Mouse (Mus musculus): ENCODE measurements around the gene Zfyve28. TPM values are rescaled to one million over a fixed set of nuclear protein-coding genes. Genes with fewer than 3 reads are reported as not detected.

Zfyve28 gene
- polyA plus RNA-seq, 1 experiment from 2014 or later: 0.21 TPM

DNA sequence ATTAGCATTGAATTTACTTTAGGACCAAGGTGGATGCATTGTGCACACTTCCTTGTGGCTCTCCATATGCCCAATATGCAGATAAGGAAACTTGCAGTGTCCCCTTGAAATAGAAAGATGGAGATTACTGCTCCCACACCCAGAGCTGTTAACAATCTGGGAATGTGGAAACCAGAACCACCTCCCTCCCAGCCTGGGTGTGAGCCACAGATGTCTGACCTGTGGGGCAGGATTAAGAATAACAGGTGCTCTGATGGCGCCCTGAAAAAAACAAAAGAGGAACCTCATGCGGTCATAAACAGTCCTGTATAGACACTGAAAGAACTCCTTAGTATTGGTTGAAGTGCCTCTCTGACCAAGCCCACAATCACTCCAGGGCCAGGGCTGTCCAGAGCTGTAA, 99.4 kb downstream of the Zfyve28 start:
- no peaks in the 10 kb centered on the region for H3K9me3 ChIP-seq (ENCODE audit: low read depth, low read length)
- H3K4me3 ChIP-seq (ENCODE audit: low read depth, low read length): peak overlapping the region; percentile 93; the same call in 1 of the 2 replicates
- H3K27me3 ChIP-seq (ENCODE audit: insufficient read depth, low read length): no peaks in the 10 kb centered on the region
- peak overlapping the region; percentile 72 for H3K9ac ChIP-seq
- peaks cover 12% of the 10 kb centered on the region; the same call in 1 of the 2 replicates for H3K4me1 ChIP-seq (ENCODE audit: insufficient read depth)
- 0 out of 2 replicates have a peak, but pooled peaks cover 10% of the 10 kb centered on the region for H3K36me3 ChIP-seq (ENCODE audit: insufficient read depth)
- TF ChIP-seq CTCF (IDR thresholded peaks at IDR 0.05; ENCODE audit: low read depth): no peak
- ATAC-seq (ENCODE audit: insufficient read depth) (no peak), DNase-seq (no peak)
- WGBS: 73% methylated on average over 2 of the region's 2 CpGs
- peak overlapping the region; percentile 76 for H3K4me2 ChIP-seq
- no peak overlapping the region for H3K27ac ChIP-seq (ENCODE audit: low read depth)

DNA sequence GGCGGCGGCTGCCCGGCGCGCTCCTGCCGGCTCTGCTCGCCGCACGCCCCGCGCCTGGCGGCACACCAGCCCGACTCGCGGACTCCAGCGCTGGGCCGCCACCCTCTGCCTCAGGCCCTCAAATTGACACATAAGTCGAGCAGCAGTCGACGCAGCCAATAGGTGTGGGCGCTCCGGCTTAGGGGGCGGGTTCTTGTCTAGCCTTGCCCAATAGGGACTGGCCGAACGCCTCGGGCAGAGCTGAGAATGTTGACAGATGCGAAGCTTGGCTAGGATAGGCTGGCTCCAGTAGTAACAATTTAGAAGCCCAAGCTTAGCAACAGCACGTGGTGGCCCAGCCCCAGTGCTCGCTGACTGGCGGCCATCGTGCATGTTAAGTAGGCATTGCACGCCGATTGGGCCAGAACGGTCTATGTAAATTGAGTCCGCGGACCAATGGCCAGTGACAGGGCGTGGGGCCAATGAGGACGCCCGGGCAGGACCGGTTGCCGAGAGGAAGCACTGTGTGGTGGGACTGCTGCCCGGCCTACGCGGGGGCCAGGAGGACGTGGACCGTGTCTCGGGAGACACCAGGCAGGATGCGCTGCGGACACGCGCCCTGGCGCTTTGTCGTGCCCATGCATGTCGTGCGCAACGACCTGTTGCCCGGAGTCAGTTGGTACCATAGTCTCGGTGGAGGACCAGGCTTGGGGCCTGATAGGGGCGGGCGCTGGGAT, 100.5 kb downstream of the Zfyve28 start, which contains the start of gene Mxd4:
Gene Mxd4, minus strand, starts transcription at position 120 of the 716 bp plus-strand sequence.
- Histone ChIP-seq H3K4me3 (ENCODE audit: low read depth, low read length) (peak within 1 kb of the TSS; percentile 93), H3K4me1 (ENCODE audit: insufficient read depth) (peaks cover 12% of the 10 kb centered on the region; the same call in 1 of the 2 replicates), H3K27ac (ENCODE audit: low read depth) (peak within 1 kb of the TSS; percentile 95), H3K4me2 (peak within 1 kb of the TSS; percentile 77), H3K27me3 (ENCODE audit: insufficient read depth, low read length) (no peaks in the 10 kb centered on the region), H3K9ac (peak within 1 kb of the TSS; percentile 77), H3K36me3 (ENCODE audit: insufficient read depth) (0 out of 2 replicates have a peak, but pooled peaks cover 19% of the 10 kb centered on the region), H3K9me3 (ENCODE audit: low read depth, low read length) (no peaks in the 10 kb centered on the region)
- WGBS: under 1% methylated on average over 60 of the region's 60 CpGs
- peak; percentile 99 for DNase-seq
- peak; percentile 98 for ATAC-seq (ENCODE audit: insufficient read depth)
- no peak for TF ChIP-seq CTCF (IDR thresholded peaks at IDR 0.05; ENCODE audit: low read depth)

DNA sequence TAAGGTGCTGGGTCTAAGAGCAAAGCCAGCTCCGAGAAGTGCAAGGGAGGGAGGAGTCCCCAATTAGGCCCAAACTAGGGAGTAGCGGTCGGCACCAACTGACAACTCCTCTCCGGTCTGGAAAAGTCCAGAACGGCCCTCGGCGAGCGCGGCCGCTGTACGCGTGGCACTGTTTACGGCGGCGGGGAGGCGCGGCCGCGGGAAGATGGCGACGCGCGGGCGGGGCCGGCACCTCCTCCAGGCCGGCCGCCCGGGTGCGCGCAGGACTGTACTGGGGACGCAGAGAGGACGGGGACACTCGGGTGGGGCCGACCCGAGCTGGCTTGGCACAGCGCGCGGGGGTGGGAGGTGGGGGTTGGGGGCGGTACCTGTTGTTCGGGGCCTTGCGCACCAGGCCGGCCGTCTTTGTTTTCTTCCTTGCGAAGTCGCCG, 101.3 kb downstream of the Zfyve28 start:
- peak; percentile 21 for ATAC-seq (ENCODE audit: insufficient read depth)
- Histone ChIP-seq H3K4me1 (ENCODE audit: insufficient read depth) (peaks cover 12% of the 10 kb centered on the region; the same call in 1 of the 2 replicates), H3K9me3 (ENCODE audit: low read depth, low read length) (no peaks in the 10 kb centered on the region), H3K27ac (ENCODE audit: low read depth) (peak overlapping the region; percentile 95), H3K4me2 (peak overlapping the region; percentile 77), H3K4me3 (ENCODE audit: low read depth, low read length) (peak overlapping the region; percentile 93), H3K27me3 (ENCODE audit: insufficient read depth, low read length) (no peaks in the 10 kb centered on the region), H3K36me3 (ENCODE audit: insufficient read depth) (0 out of 2 replicates have a peak, but pooled peaks cover 25% of the 10 kb centered on the region), H3K9ac (peak overlapping the region; percentile 77)
- WGBS: 1% methylated on average over 43 of the region's 46 CpGs
- TF ChIP-seq CTCF (IDR thresholded peaks at IDR 0.05; ENCODE audit: low read depth): no peak
- DNase-seq: peak; percentile 72

DNA sequence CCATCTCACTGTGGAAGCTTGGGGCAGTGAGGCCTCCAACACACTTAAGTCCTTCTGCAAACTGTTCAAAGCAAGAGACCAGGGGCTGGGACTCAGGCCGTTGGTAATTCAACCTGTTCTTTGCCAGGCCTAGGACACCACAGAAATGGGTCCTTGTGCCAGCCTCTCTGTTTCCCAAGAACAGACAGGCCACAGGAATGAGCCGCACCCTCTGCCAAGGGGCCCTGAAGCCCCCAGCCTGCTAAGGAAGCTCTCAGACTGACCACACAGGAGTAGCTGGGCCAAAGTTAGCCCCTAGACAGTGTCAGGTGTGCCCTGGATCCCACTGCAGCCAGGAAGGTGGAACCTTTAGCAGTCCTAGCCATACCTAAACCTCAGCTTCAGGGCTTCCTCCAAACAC, 101.9 kb downstream of the Zfyve28 start:
- H3K4me1 ChIP-seq (ENCODE audit: insufficient read depth): peaks cover 12% of the 10 kb centered on the region; the same call in 1 of the 2 replicates
- H3K4me2 ChIP-seq: peak overlapping the region; percentile 77
- peak overlapping the region; percentile 77 for H3K9ac ChIP-seq
- H3K4me3 ChIP-seq (ENCODE audit: low read depth, low read length): peak overlapping the region; percentile 93
- WGBS: 48% methylated on average over 2 of the region's 2 CpGs
- H3K27ac ChIP-seq (ENCODE audit: low read depth): peak overlapping the region; percentile 95; the same call in 1 of the 2 replicates
- ATAC-seq (ENCODE audit: insufficient read depth) (no peak), DNase-seq (no peak)
- H3K9me3 ChIP-seq (ENCODE audit: low read depth, low read length): no peaks in the 10 kb centered on the region
- H3K36me3 ChIP-seq (ENCODE audit: insufficient read depth): peaks cover 31% of the 10 kb centered on the region
- H3K27me3 ChIP-seq (ENCODE audit: insufficient read depth, low read length): no peaks in the 10 kb centered on the region
- no peak for TF ChIP-seq CTCF (IDR thresholded peaks at IDR 0.05; ENCODE audit: low read depth)

DNA sequence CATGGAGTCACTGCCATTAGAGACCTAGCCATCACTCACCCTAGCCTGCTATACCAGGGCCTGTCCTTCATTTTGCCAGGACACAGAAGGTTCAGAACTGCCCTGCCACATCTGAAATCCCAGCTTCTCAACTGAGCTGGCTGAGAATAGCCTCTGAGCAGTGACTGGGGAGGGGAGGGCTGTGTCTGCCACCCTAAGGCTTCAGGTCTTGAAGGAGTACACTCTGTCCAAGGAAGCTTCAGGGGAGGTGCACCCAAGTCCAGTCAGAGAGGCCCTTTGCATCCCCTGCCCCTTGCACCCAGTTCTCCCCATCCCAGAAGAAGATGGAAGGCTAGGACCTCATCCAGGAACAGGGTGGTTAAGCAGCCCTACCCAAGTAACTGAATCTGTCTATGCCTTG, 102.5 kb downstream of the Zfyve28 start:
- Histone ChIP-seq H3K4me3 (ENCODE audit: low read depth, low read length) (peak overlapping the region; percentile 93), H3K4me1 (ENCODE audit: insufficient read depth) (peaks cover 12% of the 10 kb centered on the region; the same call in 1 of the 2 replicates), H3K9ac (peak overlapping the region; percentile 77), H3K4me2 (peak overlapping the region; percentile 77), H3K36me3 (ENCODE audit: insufficient read depth) (peaks cover 37% of the 10 kb centered on the region), H3K27me3 (ENCODE audit: insufficient read depth, low read length) (no peaks in the 10 kb centered on the region), H3K27ac (ENCODE audit: low read depth) (no peak overlapping the region), H3K9me3 (ENCODE audit: low read depth, low read length) (no peaks in the 10 kb centered on the region)
- TF ChIP-seq CTCF (IDR thresholded peaks at IDR 0.05; ENCODE audit: low read depth): no peak
- ATAC-seq (ENCODE audit: insufficient read depth) (no peak), DNase-seq (no peak)

DNA sequence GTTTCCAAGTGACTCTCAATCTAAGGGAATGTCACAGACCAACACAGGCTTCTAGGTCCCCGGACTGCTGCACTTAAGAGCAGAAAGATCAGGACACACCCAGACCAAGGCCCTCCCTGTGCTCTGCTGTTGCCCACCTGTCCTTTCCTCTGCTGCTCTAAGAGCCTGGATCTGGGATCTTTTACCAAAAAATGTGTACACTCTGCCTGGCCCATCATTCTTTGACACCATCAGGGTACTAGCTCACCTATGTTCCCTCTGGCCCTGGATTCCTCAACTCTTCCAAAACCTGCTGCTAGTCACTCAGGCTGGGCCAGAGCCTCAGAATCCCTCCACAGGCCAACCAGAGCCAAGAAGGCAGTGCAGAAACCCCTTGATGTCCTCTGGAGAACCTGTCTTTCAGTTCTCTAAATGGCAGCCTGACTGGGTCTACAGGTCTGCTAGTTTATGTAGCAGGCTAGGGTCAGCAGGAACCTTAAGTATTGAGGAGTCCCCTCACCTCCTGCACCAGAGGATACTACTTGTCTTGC, 103.1 kb downstream of the Zfyve28 start:
- Histone ChIP-seq H3K9ac (no peak overlapping the region), H3K4me3 (ENCODE audit: low read depth, low read length) (no peak overlapping the region), H3K4me2 (peak overlapping the region; percentile 77), H3K36me3 (ENCODE audit: insufficient read depth) (peaks cover 42% of the 10 kb centered on the region), H3K4me1 (ENCODE audit: insufficient read depth) (peaks cover 12% of the 10 kb centered on the region; the same call in 1 of the 2 replicates), H3K9me3 (ENCODE audit: low read depth, low read length) (no peaks in the 10 kb centered on the region), H3K27ac (ENCODE audit: low read depth) (no peak overlapping the region), H3K27me3 (ENCODE audit: insufficient read depth, low read length) (no peaks in the 10 kb centered on the region)
- DNase-seq (no peak), ATAC-seq (ENCODE audit: insufficient read depth) (no peak)
- no peak for TF ChIP-seq CTCF (IDR thresholded peaks at IDR 0.05; ENCODE audit: low read depth)
- 67% methylated on average over 1 of the region's 1 CpGs for WGBS

DNA sequence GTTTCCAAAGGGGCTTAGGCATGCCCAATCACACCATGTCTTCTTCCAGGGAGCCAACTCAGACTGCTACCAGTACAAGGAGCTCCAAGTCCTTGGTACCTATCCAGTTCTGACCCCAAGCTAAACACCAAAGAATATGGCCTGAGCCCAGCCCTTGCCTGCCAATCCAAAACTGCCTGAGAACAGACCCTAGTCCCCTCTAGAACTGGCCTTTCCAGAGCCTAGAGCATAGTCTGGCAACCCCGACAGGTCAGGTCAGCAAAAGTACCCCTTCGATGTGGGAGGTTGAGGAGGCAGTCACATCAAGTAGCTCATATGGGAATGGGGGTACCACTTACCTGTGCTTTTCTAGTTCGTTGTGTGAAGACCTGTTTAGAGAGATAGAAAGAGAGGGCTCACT, 104.3 kb downstream of the Zfyve28 start:
- Histone ChIP-seq H3K9ac (no peak overlapping the region), H3K27ac (ENCODE audit: low read depth) (no peak overlapping the region), H3K4me2 (no peak overlapping the region), H3K36me3 (ENCODE audit: insufficient read depth) (peaks cover 47% of the 10 kb centered on the region), H3K9me3 (ENCODE audit: low read depth, low read length) (no peaks in the 10 kb centered on the region), H3K27me3 (ENCODE audit: insufficient read depth, low read length) (no peaks in the 10 kb centered on the region), H3K4me3 (ENCODE audit: low read depth, low read length) (no peak overlapping the region), H3K4me1 (ENCODE audit: insufficient read depth) (peaks cover 9% of the 10 kb centered on the region; the same call in 1 of the 2 replicates)
- no peak for TF ChIP-seq CTCF (IDR thresholded peaks at IDR 0.05; ENCODE audit: low read depth)
- ATAC-seq (ENCODE audit: insufficient read depth) (no peak), DNase-seq (no peak)
- 87% methylated on average over 3 of the region's 3 CpGs for WGBS
